Comparison of ENCODE assay signal across 22 mouse cellular contexts in genomic region chr17:8658751-8659454, GRCm38 (mm10).
DNase-seq lines count a peak whose midpoint lies in the region; ATAC-seq and TF ChIP-seq lines count a peak whose summit lies in the region.
"Had no signal": no experiment of that assay in that cellular context is flagged by ENCODE, and none has a peak within 500 bp of the region (broad histone marks: within the 10 kb centered on the region; RNA-seq: fewer than 3 reads in every experiment).

No protein-coding gene starts in this region.

- H3K4me1 ChIP-seq in forebrain, embryonic 13.5 days, result no peaks in the 10 kb centered on the region
- no peaks in the 10 kb centered on the region for H3K4me1 ChIP-seq in thymus, adult 2 months (replicated peaks; ENCODE audit: control insufficient read depth, insufficient read depth, low read length)
- H3K4me1 ChIP-seq: forebrain, embryonic 12.5 days; midbrain, embryonic 13.5 days; neural tube, embryonic 12.5 days had no signal

- H3K4me3 ChIP-seq in gastrocnemius, adult 2 months, result no peak overlapping the region
- H3K4me3 ChIP-seq in forebrain, embryonic 13.5 days, result no peak overlapping the region
- no peak overlapping the region for H3K4me3 ChIP-seq in thymus, adult 2 months (ENCODE audit: control insufficient read depth, insufficient read depth, low read length)
- H3K4me3 ChIP-seq: forebrain, embryonic 12.5 days; left cerebral cortex, adult 2 months; midbrain, embryonic 13.5 days; neural tube, embryonic 12.5 days had no signal

- H3K36me3 ChIP-seq in forebrain, embryonic 13.5 days (ENCODE audit: poor library complexity, severe bottlenecking), result no peaks in the 10 kb centered on the region
- H3K36me3 ChIP-seq in thymus, adult 2 months (ENCODE audit: control insufficient read depth, insufficient read depth, low read length), result no peaks in the 10 kb centered on the region
- H3K36me3 ChIP-seq: forebrain, embryonic 12.5 days; midbrain, embryonic 13.5 days; neural tube, embryonic 12.5 days had no signal

- no peaks in the 10 kb centered on the region for H3K27me3 ChIP-seq in forebrain, embryonic 13.5 days
- H3K27me3 ChIP-seq in thymus, adult 2 months (ENCODE audit: control insufficient read depth, insufficient read depth, low read length), result no peaks in the 10 kb centered on the region
- H3K27me3 ChIP-seq: CH12.LX; forebrain, embryonic 12.5 days; midbrain, embryonic 13.5 days; neural tube, embryonic 12.5 days had no signal

- intact Hi-C loops in gastrocnemius, adult 2 months (cut with DNase I), result no loop called here
- intact Hi-C loops in gastrocnemius, postnatal 36 days (cut with DNase I), result no loop called here

- no peak overlapping the region for H3K4me2 ChIP-seq in forebrain, embryonic 13.5 days
- H3K4me2 ChIP-seq: forebrain, embryonic 12.5 days; midbrain, embryonic 13.5 days; neural tube, embryonic 12.5 days had no signal

- no peak for TF ChIP-seq CTCF in gastrocnemius, adult 2 months (IDR thresholded peaks at IDR 0.05)
- TF ChIP-seq CTCF in thymus, adult 2 months (IDR thresholded peaks at IDR 0.05; ENCODE audit: borderline replicate concordance, control insufficient read depth, extremely low read depth, insufficient read depth, low read length, poor library complexity), result no peak

- TF ChIP-seq POLR2A in thymus, adult 2 months (IDR thresholded peaks at IDR 0.05; ENCODE audit: control insufficient read depth, extremely low read depth, insufficient read depth, low read length, poor library complexity), result no peak

- peak overlapping the region; percentile 25; the same call in 1 of the 2 replicates for H3K27ac ChIP-seq in gastrocnemius, adult 2 months
- H3K27ac ChIP-seq in forebrain, embryonic 13.5 days, result no peak overlapping the region
- no peak overlapping the region for H3K27ac ChIP-seq in thymus, adult 2 months (ENCODE audit: control insufficient read depth, insufficient read depth, low read length)
- H3K27ac ChIP-seq: forebrain, embryonic 12.5 days; left cerebral cortex, adult 2 months; midbrain, embryonic 13.5 days; neural tube, embryonic 12.5 days had no signal

- H3K9me3 ChIP-seq in forebrain, embryonic 13.5 days (replicated peaks), result no peaks in the 10 kb centered on the region
- H3K9me3 ChIP-seq: forebrain, embryonic 12.5 days; midbrain, embryonic 13.5 days; neural tube, embryonic 12.5 days had no signal

- 69% methylated on average over 16 of the region's 16 CpGs for WGBS in forebrain, embryonic 13.5 days
- WGBS in thymus, adult 2 months, result 86% methylated on average over 16 of the region's 16 CpGs

- H3K9ac ChIP-seq in forebrain, embryonic 13.5 days, result no peak overlapping the region
- H3K9ac ChIP-seq: forebrain, embryonic 12.5 days; midbrain, embryonic 13.5 days; neural tube, embryonic 12.5 days had no signal

- DNase-seq in gastrocnemius, adult 2 months, result peak; percentile 33
- no peak for DNase-seq in gastrocnemius, postnatal 36 days
- DNase-seq in NIH3T3 (ENCODE audit: low read depth), result peak; percentile 20
- peak; percentile 75 to 80 for DNase-seq in kidney, adult 8-10 months
- DNase-seq in kidney, postnatal 4 days, result peak; percentile 21 to 39
- DNase-seq in thymus, adult 2 months, result no peak
- DNase-seq: adrenal gland, adult 2 months; cerebellum, postnatal 25 days; embryo, embryonic 11 days; gastrocnemius, postnatal 10 days; left cerebral cortex, postnatal 4 days; liver; lung, postnatal 10 days; thymus, postnatal 25 days had no signal

- ATAC-seq in forebrain, embryonic 13.5 days, result no peak
- ATAC-seq: hindbrain, embryonic 16.5 days; intestine, embryonic 16.5 days; midbrain, embryonic 13.5 days had no signal

Comparison
In these comparisons a context has a peak if more than half of its experiments do, and no peak if none do; other contexts are left out.
1. DNase-seq: peak in gastrocnemius, adult 2 months (single experiment), NIH3T3 (single experiment), kidney, adult 8-10 months (2 of 2) and kidney, postnatal 4 days (2 of 2); none in gastrocnemius, postnatal 36 days (0 of 2) and thymus, adult 2 months (single experiment).